Mouse (Mus musculus) cerebellum, adult 18-20 months (tissue): ENCODE results near the gene Atf2.

Experiments
- DNase-seq, 2 experiments: peaks; one replicate each; pipeline ENCODE4 v3.0.0; 2021

The Atf2 gene

GRCm38 (mm10) chr2:73774786-73775682 is 117.4 kb downstream of the Atf2 start, which contains the start of gene Chn1:
Gene Chn1, minus strand, starts transcription at chr2:73775346.
- DNase-seq: peak; percentile 55 to 79

- DNase-seq: no peak
Observed at GRCm38 (mm10) chr2:73772945-73773344, 119.5 kb downstream of the Atf2 start.

GRCm38 (mm10) chr2:73768669-73769068 is 123.8 kb downstream of the Atf2 start:
- DNase-seq: no peak
